Mouse (Mus musculus) urinary bladder, postnatal 4 days (tissue): ENCODE measurements at regions not wholly inside any gene's neighbourhood (a gene's known extent, or its start where the extent isn't known, plus 50 kb on each side); places are given as distances from the start of the nearest gene placed in this dataset.
A peak's percentile ranks its signal among the peaks of the same experiment; 100 is the strongest.

Experiments
- DNase-seq, 2 experiments: peaks; one replicate each; pipeline ENCODE4 v3.0.0; 2021 to 2022; ENCODE audit warnings: low spot score in 2 of 2

DNA sequence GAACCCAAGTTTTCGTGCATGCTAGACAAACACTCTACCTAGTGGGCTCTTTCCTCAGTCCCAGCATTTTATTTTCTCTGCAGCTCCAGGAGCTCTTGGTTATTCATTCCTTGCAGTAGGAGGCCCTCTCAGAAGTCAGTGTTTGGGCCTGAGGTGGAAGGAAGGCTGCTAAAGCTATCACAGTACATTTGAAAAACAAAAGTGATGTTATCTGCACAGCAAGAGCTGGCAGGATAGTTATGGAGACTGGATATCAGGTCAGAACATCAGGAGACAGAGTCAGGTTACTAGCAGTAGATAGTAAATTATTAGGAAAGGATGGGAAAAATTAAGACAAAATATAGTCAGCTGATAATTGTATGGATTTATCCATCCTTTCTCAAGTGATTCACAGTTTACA lies 152.2 kb downstream of the Mtx2 start:
- DNase-seq = no peak

DNA sequence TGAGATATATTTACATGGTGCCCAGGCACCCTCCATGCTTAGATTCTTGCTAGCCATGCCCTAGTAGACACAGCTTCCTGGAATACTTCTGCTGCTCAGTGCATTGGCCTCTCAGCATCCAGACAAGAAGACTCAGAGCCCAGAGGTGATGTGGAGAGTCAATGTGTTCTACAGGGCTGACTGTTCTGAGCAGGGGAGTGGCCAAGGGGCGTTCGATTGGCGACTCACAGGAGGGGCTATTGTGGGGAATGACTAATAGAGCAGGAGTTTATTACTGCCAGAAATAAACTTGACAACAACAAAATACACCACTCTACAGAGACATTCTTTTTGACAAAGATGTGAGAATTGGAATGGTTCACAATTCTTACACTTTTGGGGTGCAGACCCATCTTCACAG lies 156.3 kb downstream of the Mtx2 start:
- no peak for DNase-seq

DNA sequence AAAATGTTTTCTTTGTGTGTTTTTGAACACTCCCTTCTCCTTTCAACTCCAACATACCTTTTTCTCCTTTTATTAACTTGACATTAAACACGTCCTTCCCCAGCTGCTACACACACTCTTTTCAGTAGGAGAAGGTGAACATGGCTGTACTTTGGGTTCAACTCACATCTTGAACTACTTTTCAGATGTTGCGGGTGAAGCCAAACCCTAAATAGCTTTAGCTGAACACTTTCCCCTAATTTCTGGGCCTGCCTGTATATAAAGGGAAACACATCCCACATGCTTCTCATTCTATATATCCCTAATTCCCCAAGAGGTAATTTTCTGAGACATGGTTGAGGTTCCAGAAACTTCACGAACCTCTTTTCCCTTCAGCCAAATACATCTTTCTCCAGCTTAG lies 168.2 kb downstream of the Mtx2 start:
- DNase-seq = no peak

DNA sequence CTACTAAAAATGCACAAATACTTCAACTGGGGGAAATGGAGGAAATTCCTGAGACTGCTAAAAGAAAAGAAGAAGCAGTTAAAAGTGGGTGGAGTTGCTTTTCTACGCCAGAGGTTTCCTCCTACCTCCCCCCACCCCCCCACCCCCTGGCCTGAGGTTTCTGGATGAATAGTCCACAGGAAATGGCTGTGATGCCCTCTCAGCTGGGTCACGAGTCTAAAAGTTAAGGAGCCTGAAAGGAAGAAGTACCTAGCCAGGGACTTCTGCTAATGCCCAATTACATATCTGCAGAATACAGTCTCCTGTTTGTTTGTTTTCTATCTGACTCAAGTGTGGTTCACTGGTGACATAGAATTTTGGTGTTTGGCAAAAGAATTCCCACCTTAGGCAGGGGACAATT lies 169.4 kb downstream of the Mtx2 start:
- DNase-seq = no peak

DNA sequence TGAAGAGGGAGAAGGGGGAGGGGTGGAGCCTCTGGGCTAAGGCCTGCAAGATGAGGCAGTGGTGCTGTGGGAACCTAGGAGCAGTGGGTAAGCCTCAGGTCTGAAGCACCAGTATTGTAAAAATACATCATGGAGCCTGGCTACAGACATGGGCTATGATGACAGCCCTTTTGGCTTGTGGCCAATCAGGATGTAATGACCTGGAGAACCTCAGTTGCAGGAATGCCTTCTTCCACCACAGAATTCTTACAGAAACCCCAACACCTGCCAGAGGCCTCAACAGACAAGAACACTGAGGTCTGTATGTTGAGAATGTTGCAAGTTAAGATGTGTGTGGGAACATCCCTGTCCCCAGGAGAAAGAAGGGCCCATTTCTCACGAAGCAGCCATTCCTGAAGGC lies 172.1 kb downstream of the Mtx2 start:
- no peak for DNase-seq

DNA sequence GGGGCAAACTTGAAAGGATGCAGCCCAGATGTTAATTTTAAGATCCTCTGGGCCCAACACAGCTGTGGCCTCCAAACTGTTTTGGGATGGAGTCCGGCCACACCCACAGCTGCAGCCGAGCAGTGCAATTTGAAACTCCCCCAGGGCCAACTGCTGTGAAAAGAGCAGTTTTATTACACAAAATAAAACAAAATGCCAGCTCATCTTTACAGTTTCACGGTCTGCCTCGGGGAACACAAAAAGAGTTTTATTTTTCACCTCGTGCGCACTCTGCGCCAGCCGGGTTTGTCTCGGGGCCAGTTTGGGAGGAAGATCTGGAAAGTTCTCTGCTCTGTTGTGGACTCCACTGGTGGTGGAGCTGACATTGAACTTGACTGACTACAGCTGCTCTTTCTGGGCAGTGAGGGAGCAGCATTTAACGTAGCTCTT lies 174.8 kb downstream of the Mtx2 start:
- peak in 1 of 2 experiments; percentile 38 for DNase-seq

DNA sequence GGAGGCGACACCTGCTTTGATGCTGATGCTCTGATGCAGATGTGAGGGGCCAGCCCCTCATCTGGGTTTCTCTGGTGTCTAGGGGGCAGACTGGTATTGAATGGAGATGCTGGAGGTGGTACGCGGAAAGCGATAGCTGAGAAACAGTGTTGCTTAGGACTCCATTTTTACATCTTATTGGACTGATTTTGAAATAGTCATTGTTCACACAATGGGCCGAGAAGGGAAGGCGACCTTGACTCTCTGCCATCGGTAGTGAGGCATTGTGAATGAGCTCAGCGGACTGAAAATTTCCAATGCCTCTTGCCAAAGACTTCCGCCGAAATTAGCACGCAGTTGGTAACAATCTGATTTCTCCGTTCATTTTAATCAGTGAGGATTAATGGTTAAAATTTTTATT lies 177.0 kb downstream of the Mtx2 start:
- no peak for DNase-seq

DNA sequence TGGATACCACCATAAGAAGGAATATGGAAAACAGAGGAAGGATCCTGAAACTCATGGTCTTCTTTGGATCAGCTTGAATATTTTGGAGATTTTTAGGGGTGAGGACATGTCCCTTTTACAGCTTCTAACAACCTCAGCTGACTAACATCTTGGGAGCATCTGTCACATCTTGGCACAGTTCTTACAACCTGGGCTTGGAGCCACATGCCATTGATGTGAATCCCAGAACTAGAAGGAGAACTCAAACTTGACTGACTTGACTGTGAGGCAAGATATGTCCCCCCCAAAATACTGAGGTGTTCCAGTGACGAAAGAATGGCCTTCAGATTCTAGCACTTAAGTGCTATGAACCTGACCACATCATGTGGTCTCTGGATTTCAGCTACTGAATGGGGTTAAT lies 182.5 kb downstream of the Mtx2 start:
- DNase-seq = no peak

DNA sequence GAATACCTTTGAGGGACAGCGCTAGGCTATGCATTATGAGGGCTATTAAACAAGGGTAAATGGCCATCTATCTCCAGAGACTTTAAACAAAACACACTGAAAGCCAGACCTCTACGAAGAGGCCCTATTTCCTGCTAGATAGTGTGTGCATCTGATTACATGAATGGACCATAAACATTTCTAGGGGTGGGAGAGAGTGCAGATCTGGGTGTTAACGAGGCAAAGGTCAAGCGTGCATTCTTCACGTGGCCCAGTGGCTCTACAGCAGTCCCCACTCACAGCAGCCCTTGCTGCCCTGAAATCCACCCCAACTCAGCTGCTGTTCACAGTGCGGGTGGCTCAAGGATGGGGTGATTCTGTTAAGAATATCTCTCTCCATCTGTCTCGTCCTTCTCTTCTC lies 185.0 kb downstream of the Mtx2 start:
- DNase-seq = no peak

DNA sequence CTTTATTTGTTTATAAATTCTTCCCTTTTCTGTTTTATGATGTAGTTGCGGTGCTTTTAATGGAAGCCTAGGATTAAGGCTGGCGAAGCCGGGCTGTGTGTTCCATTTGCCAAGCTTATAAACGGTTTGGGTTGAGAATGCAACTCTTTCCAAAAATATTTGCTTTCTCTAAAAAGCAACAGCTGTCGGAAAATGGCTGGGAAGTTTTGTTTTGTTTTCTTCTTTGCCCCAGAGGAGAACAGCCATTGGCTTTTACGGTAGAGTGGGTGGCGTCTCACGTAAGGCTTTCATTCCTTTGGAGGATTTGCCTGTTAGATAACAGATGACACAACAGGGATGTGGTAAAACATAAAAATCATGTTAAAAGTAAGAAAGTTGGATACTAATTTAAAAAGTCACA lies 186.4 kb downstream of the Mtx2 start:
- DNase-seq = no peak

DNA sequence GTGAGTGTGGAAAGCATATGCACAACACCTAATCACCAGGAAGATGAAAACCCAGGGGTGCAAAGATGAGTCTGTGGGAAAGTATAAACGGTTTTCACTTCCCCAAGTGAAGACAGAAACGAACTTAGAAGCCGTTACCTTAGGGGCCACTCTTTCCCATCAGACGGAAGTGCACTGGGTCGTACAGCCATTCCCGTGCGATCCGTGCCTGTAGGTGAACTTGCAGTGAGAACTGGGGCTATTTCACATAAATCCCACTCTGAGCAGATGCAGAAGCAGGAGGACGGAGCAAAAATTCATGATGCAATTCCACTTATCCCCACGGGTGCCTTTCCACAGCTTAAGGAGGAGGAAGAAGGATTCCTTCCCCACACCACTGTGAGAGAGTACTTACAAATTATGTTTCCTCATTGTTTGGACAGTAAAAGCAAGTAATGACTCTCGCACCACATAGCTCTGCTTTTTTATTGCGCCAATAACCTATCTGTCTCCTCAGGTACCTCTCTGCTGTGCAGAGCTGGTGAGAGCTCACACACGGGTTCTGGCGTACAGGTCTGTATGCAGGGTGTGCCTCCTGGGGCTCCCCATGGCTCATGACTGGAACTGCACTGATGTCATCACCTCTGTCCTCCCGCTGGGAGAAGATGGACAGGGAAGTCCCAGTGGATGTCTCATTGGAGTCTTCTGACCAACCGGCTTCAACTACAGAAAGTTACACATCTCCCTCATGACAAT lies 189.6 kb downstream of the Mtx2 start:
- DNase-seq = no peak

DNA sequence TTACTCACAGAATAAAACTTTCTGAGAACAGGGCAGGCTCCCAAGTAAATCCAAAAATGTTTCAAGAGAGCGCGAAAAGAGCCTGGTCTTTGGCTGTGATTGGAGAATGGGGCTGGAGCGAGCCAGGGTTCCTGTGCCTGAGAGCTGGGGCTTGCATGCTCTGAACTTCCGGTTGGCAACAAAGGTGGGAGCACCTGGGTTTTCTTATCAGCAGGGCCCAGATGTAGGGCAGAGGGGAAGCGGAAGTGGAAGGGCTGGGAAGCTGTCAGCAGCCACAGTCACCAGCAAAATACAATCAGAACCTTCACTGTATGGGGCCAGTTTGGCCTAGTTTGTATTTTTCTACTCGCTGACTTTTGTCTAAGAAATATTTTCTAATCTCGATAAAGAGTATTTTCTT lies 193.9 kb downstream of the Mtx2 start:
- no peak for DNase-seq

DNA sequence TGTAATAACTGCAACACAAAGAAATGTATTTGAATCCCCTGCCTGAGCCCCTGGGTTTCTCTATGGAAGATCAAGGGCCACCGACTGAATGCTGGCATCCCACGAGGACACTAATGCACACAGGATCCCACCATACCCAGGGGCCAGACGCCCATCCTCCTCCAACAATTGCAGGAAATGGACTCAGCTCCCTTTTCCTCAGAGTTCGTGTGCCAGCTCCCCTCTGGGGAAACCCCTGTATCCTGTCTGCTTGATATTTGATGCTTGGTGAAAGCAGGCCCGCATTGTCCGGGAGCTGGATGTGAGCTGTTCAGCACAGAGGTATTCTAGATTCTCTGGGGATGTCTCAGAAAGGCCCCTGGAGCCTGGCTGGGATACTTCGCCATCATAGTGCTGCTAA lies 196.0 kb downstream of the Mtx2 start:
- DNase-seq = no peak

DNA sequence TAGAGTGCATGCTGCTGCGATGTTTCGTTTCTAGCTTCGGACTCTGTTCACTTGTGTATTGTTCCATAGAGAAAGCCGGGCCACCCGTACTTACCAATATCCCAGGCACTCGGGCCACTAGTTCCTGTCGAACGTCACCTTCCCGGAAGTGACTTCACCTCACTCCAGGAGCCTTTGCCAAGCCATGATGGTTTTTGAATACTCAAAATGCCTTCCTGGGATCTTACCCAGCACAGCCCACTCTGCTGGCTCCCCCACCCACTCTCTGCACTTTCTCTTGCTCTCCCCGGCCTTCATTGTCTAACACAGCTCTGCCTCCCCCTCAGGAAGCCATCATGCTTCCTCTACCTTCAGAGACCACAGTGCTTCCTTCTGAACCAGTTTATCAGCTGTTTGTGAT lies 202.5 kb downstream of the Mtx2 start:
- DNase-seq = no peak

DNA sequence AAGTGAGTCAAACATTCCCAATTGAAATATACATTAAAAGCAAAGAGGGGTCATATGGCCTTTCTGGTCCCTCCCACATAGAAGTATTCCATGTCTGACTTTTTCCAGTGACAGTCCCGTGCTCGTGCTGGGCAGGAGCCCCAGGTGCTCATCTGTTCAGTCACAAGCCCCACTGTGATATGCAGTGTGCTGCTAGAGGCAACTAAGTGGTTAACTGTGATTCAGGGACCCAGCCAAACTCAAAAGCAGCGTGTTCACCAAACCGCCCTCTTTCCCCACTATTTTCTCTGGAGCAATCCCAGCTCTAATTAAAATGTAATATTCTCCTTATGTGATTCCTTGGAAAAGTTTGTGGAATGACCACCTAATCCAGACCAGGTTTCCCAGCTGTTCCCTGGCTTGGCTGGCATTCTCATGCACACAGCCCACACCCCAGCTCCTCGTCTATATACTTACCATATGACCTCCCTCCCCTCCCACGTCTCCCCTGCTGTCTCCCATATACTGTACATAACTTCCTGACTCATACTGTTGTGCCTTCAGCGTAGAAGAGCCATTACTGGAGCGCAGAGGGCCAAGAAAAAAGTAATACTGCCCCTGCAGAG lies 203.6 kb downstream of the Mtx2 start:
- DNase-seq = no peak

DNA sequence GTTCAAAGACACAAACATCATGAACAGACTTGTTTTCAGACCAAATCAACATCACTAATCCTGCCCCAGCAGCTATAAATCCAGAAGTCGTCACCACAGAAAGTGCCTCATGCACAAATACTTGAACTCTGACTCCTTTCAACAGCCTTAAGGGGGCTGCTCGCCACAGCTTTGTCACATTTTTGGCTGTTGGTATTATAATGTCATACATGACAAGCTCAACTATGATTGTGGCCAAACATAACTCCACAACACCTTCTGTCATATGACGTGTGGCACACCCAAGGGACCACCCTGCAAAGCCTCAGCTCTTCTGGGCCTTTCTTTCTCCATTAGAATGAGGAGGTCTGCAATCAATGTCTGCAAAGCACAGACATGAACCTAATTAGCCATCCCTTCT lies 209.1 kb downstream of the Mtx2 start:
- DNase-seq = no peak

DNA sequence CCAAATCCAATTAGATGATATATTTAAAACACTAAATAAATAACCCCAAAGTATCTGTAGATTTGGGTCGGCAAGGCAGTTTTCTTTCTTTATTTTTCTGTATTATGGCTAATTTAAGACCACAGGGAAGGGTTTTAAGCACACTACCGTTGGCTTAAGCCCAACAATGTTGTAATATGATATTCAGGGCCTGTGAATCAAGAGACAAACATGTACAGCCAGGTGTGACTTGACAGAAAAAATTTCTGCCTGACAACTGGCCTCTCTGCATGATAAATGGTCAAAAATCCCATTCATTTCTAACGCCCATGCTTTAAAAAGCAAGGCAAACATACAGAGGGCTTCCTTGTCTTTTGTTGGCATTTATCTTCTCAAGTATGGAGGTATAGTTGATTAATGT lies 213.5 kb downstream of the Mtx2 start:
- DNase-seq = no peak

DNA sequence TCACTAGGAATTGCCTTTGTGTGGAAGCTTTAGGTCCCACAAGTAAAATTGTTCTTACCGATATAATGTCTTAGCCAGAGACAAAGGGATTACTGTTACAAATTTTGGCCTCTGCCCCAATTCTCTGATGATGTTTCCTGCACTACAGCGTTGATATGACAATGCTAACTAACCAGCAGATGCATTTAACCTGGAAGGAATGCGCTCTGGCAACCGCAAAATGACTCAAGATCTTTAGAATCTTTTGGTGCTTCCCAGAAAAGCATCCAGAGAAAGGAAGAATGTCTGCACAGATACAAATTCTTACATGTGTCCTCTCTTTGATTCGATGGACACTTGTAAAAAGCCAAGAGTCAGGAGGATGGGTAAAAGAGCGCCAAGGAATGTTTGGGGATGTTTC lies 221.3 kb downstream of the Mtx2 start:
- DNase-seq = no peak

DNA sequence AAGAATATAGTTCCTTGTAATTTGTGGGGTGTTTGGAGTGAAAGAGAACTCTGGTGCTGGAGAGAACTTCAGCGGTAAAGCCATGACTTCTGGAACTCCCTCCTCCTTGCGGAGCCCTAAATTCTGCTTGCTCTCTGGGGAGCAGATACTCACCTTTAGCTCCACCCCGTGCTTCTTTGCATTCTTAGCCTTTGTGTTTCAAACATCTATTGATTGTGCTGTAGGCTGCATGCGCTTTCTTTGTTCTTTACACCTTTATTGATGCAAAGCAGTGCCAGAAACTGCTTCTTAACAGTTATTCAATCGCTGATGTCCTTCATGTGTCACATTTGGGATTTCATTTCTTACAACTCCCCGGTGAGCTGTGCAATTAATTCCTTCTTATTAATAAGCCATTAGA lies 222.5 kb downstream of the Mtx2 start:
- no peak for DNase-seq

DNA sequence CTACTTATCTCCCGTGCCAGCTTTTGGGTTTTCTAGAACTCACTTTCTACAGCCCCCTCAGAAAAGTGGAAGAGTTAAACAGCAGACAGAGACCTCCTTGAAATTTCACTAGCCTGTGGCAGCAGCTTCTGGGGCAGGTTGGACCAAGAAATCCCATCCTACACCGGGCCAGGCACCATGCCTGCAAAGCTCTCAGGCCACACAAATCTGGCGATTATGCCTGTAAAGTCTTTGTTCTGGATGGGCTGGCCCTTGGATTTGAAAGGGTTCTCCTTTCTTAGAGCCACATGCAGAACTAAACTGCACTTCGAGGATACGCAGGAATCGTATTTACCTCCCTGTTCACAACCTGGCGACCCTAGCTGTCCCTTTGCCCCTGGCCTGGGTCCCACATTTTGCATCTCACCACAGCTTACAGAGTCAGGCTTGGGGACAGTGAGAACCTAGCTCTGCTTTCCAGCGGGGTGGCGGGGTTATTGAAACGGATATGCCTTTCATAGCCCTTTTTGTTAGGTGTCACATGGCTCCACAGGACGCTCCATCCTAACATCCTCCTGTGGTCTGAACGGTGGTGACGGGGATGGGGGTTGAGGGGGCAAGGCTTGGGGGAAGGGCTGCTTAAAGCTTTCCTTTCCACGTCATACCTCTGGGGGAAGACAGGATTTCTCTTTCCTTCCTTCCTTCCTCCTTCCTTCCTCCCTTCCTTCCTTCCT lies 229.0 kb downstream of the Mtx2 start:
- DNase-seq = no peak

DNA sequence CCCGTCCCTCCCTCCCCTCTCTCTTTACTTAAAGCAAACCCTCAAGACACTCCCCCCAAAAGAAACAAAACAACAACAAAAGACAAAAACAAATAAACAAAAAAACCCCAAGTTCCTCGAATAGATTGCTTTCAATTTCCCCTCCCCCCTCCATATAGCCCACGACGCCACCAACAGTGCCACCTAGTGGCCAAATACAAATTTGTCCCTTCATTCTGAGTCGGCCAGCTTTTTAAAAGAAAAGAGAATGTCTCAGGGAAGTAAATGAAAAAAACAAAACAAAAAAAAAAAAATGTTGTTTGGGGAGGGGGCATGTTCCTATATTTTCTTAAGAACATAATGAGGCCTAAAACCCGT lies 229.6 kb downstream of the Mtx2 start:
- no peak for DNase-seq

DNA sequence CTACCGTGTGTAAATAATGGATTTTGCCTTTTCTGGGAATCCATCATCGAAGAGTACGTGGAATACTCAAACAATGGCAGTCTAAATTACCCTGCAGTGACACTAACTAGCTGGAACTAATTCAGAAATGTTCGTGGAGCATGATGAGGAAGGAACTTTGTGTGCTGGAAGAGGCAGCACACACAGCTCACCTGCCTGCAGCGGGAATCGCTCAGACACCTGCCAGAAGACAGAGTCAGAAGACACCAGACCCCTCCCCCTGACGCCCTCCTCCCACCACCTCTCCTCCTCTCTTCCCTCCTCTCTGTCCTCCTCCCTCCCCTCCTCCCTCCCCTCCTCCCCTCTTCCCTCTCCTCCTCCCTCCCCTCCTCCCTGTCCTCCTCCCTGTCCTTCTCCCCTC lies 235.4 kb downstream of the Mtx2 start:
- no peak for DNase-seq

DNA sequence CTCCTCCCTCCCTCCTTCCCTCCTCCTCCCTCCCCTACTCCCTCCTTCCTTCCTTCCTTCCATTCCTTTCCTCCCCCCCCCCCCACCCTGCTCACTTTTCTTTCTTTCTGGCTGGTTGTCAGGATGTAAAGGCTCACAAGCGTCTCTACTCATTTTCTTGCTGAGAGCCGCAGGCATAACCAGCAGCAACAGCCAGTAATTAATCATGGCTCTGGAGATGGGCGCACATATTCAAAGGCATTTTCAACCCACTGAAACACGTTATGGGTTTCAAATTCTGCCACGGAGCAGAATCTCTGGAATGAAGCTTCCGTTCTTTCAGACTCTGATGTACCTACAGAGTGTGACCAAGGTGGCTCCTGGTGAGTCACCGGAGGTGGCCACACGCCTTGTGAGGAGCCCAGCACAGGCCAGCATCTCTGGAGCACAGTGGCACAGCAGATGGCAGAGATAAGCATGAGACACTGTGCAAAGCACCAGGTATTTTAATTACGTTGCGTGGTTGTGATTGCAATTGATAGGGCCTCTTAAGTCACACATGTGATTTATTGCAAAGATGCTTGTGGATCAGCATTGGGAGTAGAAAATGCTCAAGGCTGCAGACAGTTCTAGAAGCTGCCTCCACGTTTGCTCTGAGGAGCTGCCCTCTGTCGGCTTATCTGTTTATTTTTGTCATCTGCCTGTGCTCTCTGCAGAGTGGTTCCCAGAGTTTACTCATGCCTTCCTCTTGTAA lies 236.0 kb downstream of the Mtx2 start:
- no peak for DNase-seq
